Mouse (Mus musculus) sigmoid colon, adult 10 weeks (tissue): ENCODE data around the gene Klc4. TPM values are rescaled to one million over a fixed set of nuclear protein-coding genes. Genes with fewer than 3 reads are reported as not detected.

Source experiments
- polyA plus RNA-seq: library from polyadenylated mRNA; stranded (reverse); fragments of 350-450 nt; fragmentation: Illumina TruSeq; extraction: RNeasy Lipid Tissue Mini Kit (QIAGEN cat#74804); gene quantifications from one replicate; pipeline ENCODE4 v1.2.3, GENCODE M21; 2014; ENCODE audit warnings: low read depth, low replicate concordance

The Klc4 gene
- 0.41 TPM for polyA plus RNA-seq

GRCm38 (mm10) chr17:46645561-46646321 is at the start of gene Klc4, which contains the start of gene Mrpl2:
Gene Klc4, minus strand, starts transcription at chr17:46646022.
Gene Mrpl2, plus strand, starts transcription at chr17:46646229.

GRCm38 (mm10) chr17:46680760-46681373 is 35.0 kb upstream of the Klc4 start, which contains the start of gene Klhdc3:
Gene Klhdc3, minus strand, starts transcription at chr17:46680914.

GRCm38 (mm10) chr17:46678416-46678815 is 32.6 kb upstream of the Klc4 start, which contains the start of gene Mea1:
Gene Mea1, plus strand, starts transcription at chr17:46678793.

GRCm38 (mm10) chr17:46673850-46674529 is 28.2 kb upstream of the Klc4 start, which contains the start of gene Rrp36:
Gene Rrp36, minus strand, starts transcription at chr17:46674352.

GRCm38 (mm10) chr17:46650232-46651031 is 4.6 kb upstream of the Klc4 start, which contains the start of gene Cul7:
Gene Cul7, plus strand, starts transcription at chr17:46650337.

GRCm38 (mm10) chr17:46628791-46629684 is 16.8 kb downstream of the Klc4 start, which contains the start of gene Ptk7:
Gene Ptk7, minus strand, starts transcription at chr17:46629504.

Other genes starting within 250 kb of the Klc4 start
- gene Crip3, start 217.1 kb downstream of the Klc4 start, polyA plus RNA-seq, result not detected
- not detected for gene Slc22a7, start 207.6 kb downstream of the Klc4 start, polyA plus RNA-seq
- 0.09 TPM for gene Ttbk1, start 158.3 kb downstream of the Klc4 start, polyA plus RNA-seq
- gene Dnph1, start 149.3 kb downstream of the Klc4 start, polyA plus RNA-seq, result 1.1 TPM
- gene Cul9, start 99.6 kb downstream of the Klc4 start, polyA plus RNA-seq, result 0.44 TPM
- 0.22 TPM for gene Srf, start 89.8 kb downstream of the Klc4 start, polyA plus RNA-seq
- gene Ptk7, start 16.5 kb downstream of the Klc4 start, polyA plus RNA-seq, result not detected
- gene Mrpl2, start 207 bp upstream of the Klc4 start, polyA plus RNA-seq, result 0.95 TPM
- gene Cul7, start 4.3 kb upstream of the Klc4 start, polyA plus RNA-seq, result 0.19 TPM
- 3.3 TPM for gene Rrp36, start 28.3 kb upstream of the Klc4 start, polyA plus RNA-seq
- gene Mea1, start 32.8 kb upstream of the Klc4 start, polyA plus RNA-seq, result 4.2 TPM
- gene Klhdc3, start 34.9 kb upstream of the Klc4 start, polyA plus RNA-seq, result 5.9 TPM
- 8.6 TPM for gene Ppp2r5d, start 59.1 kb upstream of the Klc4 start, polyA plus RNA-seq
- gene Pex6, start 65.4 kb upstream of the Klc4 start, polyA plus RNA-seq, result 0.50 TPM
- not detected for gene Gnmt, start 83.1 kb upstream of the Klc4 start, polyA plus RNA-seq
- 3.1 TPM for gene Cnpy3, start 106.2 kb upstream of the Klc4 start, polyA plus RNA-seq
- gene Ptcra, start 117.7 kb upstream of the Klc4 start, polyA plus RNA-seq, result not detected
- gene 2310039H08Rik, start 126.6 kb upstream of the Klc4 start, polyA plus RNA-seq, result 13.0 TPM
- 25.2 TPM for gene Rpl7l1, start 136.7 kb upstream of the Klc4 start, polyA plus RNA-seq
- 11.0 TPM for gene Bicral, start 212.5 kb upstream of the Klc4 start, polyA plus RNA-seq
- 0.66 TPM for gene Tbcc, start 244.7 kb upstream of the Klc4 start, polyA plus RNA-seq